Mouse (Mus musculus) intestine, embryonic 14.5 days (tissue): ENCODE results near the gene Mllt3. TPM values are rescaled to one million over a fixed set of nuclear protein-coding genes. Genes with fewer than 3 reads are reported as not detected.

Source experiments
- ATAC-seq: fragments of 200-750 bp; cut with Nextera tagmentation; replicated peaks from 2 replicates; pipeline ENCODE4 v1.8.0; 2017; ENCODE audit warnings: low read depth, moderate number of reproducible peaks, moderate TSS enrichment, moderate library complexity; ENCODE audit not compliant: low FRiP score, low TSS enrichment
- DNase-seq: peaks from one replicate; pipeline ENCODE4 v3.0.0-alpha.2; 2018; ENCODE audit warnings: low spot score
- H3K27ac ChIP-seq: fragments of 300-500 bp; sonication (generic); 2 replicates; pipeline ENCODE4 v1.5.1; 2014; ENCODE audit warnings: low read depth, mild to moderate bottlenecking, control low read depth
- H3K27me3 ChIP-seq: fragments of 300-500 bp; sonication (generic); replicated peaks from 2 replicates; pipeline ENCODE4 v1.6.1; 2014; ENCODE audit warnings: low read length, control low read depth; ENCODE audit not compliant: control insufficient read depth, insufficient read depth
- H3K36me3 ChIP-seq: fragments of 300-500 bp; sonication (generic); 2 replicates; pipeline ENCODE4 v1.6.1; 2014; ENCODE audit warnings: low read length, control low read depth; ENCODE audit not compliant: control insufficient read depth, insufficient read depth
- H3K4me1 ChIP-seq: fragments of 300-500 bp; sonication (generic); replicated peaks from 2 replicates; pipeline ENCODE4 v1.6.1; 2014; ENCODE audit warnings: low read length, control low read depth, mixed read lengths; ENCODE audit not compliant: control insufficient read depth, insufficient read depth
- H3K4me2 ChIP-seq: fragments of 300-500 bp; sonication (generic); 2 replicates; pipeline ENCODE4 v1.6.1; 2014; ENCODE audit warnings: low read length
- H3K4me3 ChIP-seq: fragments of 300-500 bp; sonication (generic); 2 replicates; pipeline ENCODE4 v1.5.1; 2014; ENCODE audit warnings: low read depth, low read length, control low read depth, mixed read lengths
- H3K9ac ChIP-seq: fragments of 300-500 bp; sonication (generic); 2 replicates; pipeline ENCODE4 v1.6.1; 2014; ENCODE audit warnings: mild to moderate bottlenecking, low read length
- H3K9me3 ChIP-seq: fragments of 300-500 bp; sonication (generic); 2 replicates; pipeline ENCODE4 v1.6.1; 2016; ENCODE audit warnings: low read length, control low read depth; ENCODE audit not compliant: control insufficient read depth
- WGBS: fragments of 180-500 bp; shearing (Covaris S2); extraction: QIAGEN DNeasy Blood & Tissue Kit; methylation state at CpG from one replicate; pipeline ENCODE4 v1.1.7; 2014; 5-methylcytosine and 5-hydroxymethylcytosine counted together
- polyA plus RNA-seq: library from polyadenylated mRNA; unstranded; fragments of >200 nt; fragmentation: Nextera tagmentation; extraction: Ambion mirVana; gene quantifications from 2 replicates; pipeline ENCODE4 v1.2.1, GENCODE M21; 2014

Gene Mllt3
- polyA plus RNA-seq, 1 experiment from 2014 or later: 31.5 TPM

- Histone ChIP-seq H3K4me2 (no peak overlapping the region), H3K9ac (no peak overlapping the region), H3K27me3 (no peaks in the 10 kb centered on the region), H3K27ac (no peak overlapping the region), H3K4me1 (no peaks in the 10 kb centered on the region), H3K36me3 (peaks cover 12% of the 10 kb centered on the region), H3K4me3 (no peak overlapping the region), H3K9me3 (no peaks in the 10 kb centered on the region)
- WGBS: 63% methylated on average over 6 of the region's 6 CpGs
- no peak for ATAC-seq
- DNase-seq: no peak
Observed at GRCm38 (mm10) chr4:87844668-87845210, 188.4 kb downstream of the Mllt3 start.

- Histone ChIP-seq H3K9me3 (no peaks in the 10 kb centered on the region), H3K4me2 (no peak overlapping the region), H3K4me1 (peaks cover 14% of the 10 kb centered on the region; the same call in 1 of the 2 replicates), H3K27me3 (no peaks in the 10 kb centered on the region), H3K36me3 (peaks cover 13% of the 10 kb centered on the region), H3K4me3 (no peak overlapping the region), H3K9ac (no peak overlapping the region), H3K27ac (no peak overlapping the region)
- peak; percentile 38 for DNase-seq
- ATAC-seq: no peak
- WGBS: 79% methylated on average over 10 of the region's 10 CpGs
Observed at GRCm38 (mm10) chr4:87840210-87840910, 192.8 kb downstream of the Mllt3 start.

- Histone ChIP-seq H3K4me1 (peaks cover 25% of the 10 kb centered on the region), H3K36me3 (peaks cover 13% of the 10 kb centered on the region), H3K9ac (no peak overlapping the region), H3K4me3 (no peak overlapping the region), H3K27me3 (no peaks in the 10 kb centered on the region), H3K27ac (no peak overlapping the region), H3K9me3 (no peaks in the 10 kb centered on the region), H3K4me2 (no peak overlapping the region)
- 88% methylated on average over 1 of the region's 1 CpGs for WGBS
- ATAC-seq (no peak), DNase-seq (peak; percentile 1)
Observed at GRCm38 (mm10) chr4:87838716-87839115, 194.4 kb downstream of the Mllt3 start.

- no peak overlapping the region for H3K4me2 ChIP-seq
- no peaks in the 10 kb centered on the region for H3K9me3 ChIP-seq
- H3K27me3 ChIP-seq: no peaks in the 10 kb centered on the region
- peaks cover 13% of the 10 kb centered on the region for H3K36me3 ChIP-seq
- no peak overlapping the region for H3K4me3 ChIP-seq
- peaks cover 25% of the 10 kb centered on the region for H3K4me1 ChIP-seq
- DNase-seq (peak; percentile 48), ATAC-seq (no peak)
- no peak overlapping the region for H3K9ac ChIP-seq
- 95% methylated on average over 2 of the region's 2 CpGs for WGBS
- H3K27ac ChIP-seq: no peak overlapping the region
Observed at GRCm38 (mm10) chr4:87837471-87838361, 195.4 kb downstream of the Mllt3 start.

GRCm38 (mm10) chr4:87836257-87836656 is 196.9 kb downstream of the Mllt3 start:
- no peak overlapping the region for H3K4me2 ChIP-seq
- DNase-seq (peak; percentile 43), ATAC-seq (no peak)
- no peak overlapping the region for H3K27ac ChIP-seq
- H3K4me1 ChIP-seq: peaks cover 25% of the 10 kb centered on the region
- H3K9me3 ChIP-seq: no peaks in the 10 kb centered on the region
- H3K36me3 ChIP-seq: peaks cover 13% of the 10 kb centered on the region
- H3K9ac ChIP-seq: no peak overlapping the region
- WGBS: 54% methylated on average over 5 of the region's 5 CpGs
- no peaks in the 10 kb centered on the region for H3K27me3 ChIP-seq
- H3K4me3 ChIP-seq: no peak overlapping the region

GRCm38 (mm10) chr4:87835191-87835590 is 198.0 kb downstream of the Mllt3 start:
- Histone ChIP-seq H3K27ac (no peak overlapping the region), H3K4me3 (no peak overlapping the region), H3K4me1 (peaks cover 25% of the 10 kb centered on the region), H3K27me3 (no peaks in the 10 kb centered on the region), H3K9me3 (no peaks in the 10 kb centered on the region), H3K9ac (no peak overlapping the region), H3K36me3 (peaks cover 6% of the 10 kb centered on the region), H3K4me2 (no peak overlapping the region)
- 53% methylated on average over 6 of the region's 6 CpGs for WGBS
- ATAC-seq (no peak), DNase-seq (peak; percentile 42)

- ATAC-seq: peak; percentile 51; the same call in 1 of the 2 replicates
Observed at GRCm38 (mm10) chr4:87834310-87834709, 198.9 kb downstream of the Mllt3 start.

GRCm38 (mm10) chr4:87830794-87831306 is 202.3 kb downstream of the Mllt3 start:
- Histone ChIP-seq H3K9ac (no peak overlapping the region), H3K4me3 (no peak overlapping the region), H3K36me3 (no peaks in the 10 kb centered on the region; the same call in 1 of the 2 replicates), H3K27ac (no peak overlapping the region), H3K4me1 (peaks cover 14% of the 10 kb centered on the region), H3K4me2 (no peak overlapping the region), H3K9me3 (no peaks in the 10 kb centered on the region), H3K27me3 (no peaks in the 10 kb centered on the region)
- ATAC-seq (no peak), DNase-seq (no peak)
- WGBS: 87% methylated on average over 6 of the region's 6 CpGs

More at GRCm38 (mm10) chr4:87834310-87834709, 198.9 kb downstream of the Mllt3 start:
- H3K36me3 ChIP-seq: no peaks in the 10 kb centered on the region; the same call in 1 of the 2 replicates
- DNase-seq: peak; percentile 53
- WGBS: 25% methylated on average over 2 of the region's 2 CpGs
- peaks cover 25% of the 10 kb centered on the region for H3K4me1 ChIP-seq
- H3K4me3 ChIP-seq: no peak overlapping the region
- no peak overlapping the region for H3K9ac ChIP-seq
- no peaks in the 10 kb centered on the region for H3K9me3 ChIP-seq
- H3K27ac ChIP-seq: peak overlapping the region; percentile 0; the same call in 1 of the 2 replicates
- H3K27me3 ChIP-seq: no peaks in the 10 kb centered on the region
- H3K4me2 ChIP-seq: no peak overlapping the region
